Mouse (Mus musculus): ENCODE data around the gene Prc1. TPM values are rescaled to one million over a fixed set of nuclear protein-coding genes. Genes with fewer than 3 reads are reported as not detected.
"Not testable (repeated sequence)": the region's sequence is repeated elsewhere in the genome, so short reads cannot be mapped to it uniquely, and the experiment has no call there.

The Prc1 gene
- total RNA-seq, 2 experiments from 2014 or later, result 75.1 to 138 TPM

DNA sequence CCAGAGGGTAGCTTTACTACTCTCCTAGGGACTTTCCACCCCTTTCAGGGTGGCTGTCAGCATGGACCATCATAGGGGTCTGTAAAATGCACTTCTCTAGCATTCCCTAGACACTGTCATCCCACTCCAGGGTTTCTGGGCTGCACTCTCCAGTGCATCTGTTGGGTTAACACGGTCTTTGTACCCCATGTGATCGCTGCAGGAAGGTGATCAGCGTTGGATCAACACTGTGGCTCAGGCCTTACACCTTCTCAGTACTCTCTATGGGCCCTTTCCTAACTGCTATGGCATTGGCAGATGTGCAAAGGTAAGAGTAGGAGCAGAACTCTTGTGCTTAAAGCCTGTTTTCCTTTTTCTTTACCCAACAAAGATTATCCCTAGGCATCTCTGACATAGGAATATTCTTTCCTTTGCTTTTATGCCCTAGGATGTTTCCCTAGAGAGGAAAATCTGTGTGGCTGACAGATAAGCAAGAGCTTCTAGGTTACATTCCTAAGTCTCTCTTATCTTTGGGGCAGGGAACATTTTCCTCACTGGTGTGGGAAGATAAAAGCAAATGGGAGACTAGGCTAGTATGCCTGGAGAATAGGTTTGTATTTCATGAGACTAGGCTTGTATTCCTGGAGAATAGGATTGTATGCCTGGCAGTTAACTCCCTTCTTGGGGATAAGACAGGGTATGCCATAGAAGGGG lies 10.9 kb upstream of the Prc1 start:
- ATAC-seq (replicated peaks; ENCODE audit: low FRiP score, low TSS enrichment, poor library complexity, severe bottlenecking), result no peak

DNA sequence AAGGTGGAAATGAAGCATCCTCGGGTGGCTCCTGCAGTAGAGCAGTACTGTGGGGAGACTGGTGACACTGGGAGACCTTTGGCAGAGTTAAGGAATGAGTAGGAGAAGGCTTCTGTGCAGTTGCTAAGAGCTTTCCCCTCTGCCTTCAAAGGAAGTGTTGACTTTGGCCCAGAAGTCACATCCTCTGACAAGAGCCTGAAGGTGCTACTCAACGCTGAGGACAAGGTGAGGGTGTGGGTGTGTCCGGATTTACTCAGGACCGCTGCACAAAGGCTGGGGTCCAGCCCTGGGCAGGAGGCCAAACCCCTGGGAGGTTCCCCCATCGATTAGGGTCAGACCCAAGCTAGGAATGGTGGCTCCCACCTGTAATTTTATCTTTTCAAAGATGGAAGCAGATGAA lies 9.9 kb upstream of the Prc1 start:
- ATAC-seq (replicated peaks; ENCODE audit: low FRiP score, low TSS enrichment, poor library complexity, severe bottlenecking), result no peak

DNA sequence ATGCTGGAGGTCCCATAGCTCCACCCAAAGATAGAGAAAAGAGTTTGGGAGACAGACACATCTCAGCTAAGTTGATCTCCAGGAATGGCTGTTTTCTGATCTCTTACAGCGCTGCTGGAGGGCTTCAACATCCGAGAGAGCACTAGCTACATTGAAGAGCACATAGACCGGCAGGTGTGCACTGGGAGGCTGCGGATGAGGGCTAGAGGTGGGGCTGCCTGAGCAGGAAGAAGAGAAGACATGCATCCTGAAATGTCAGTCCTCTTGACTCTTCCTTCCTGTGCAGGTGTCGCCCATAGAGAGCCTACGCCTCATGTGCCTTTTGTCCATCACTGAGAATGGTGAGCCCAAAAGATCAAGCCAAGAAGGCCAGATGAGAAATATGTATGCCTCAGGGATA lies 8.5 kb upstream of the Prc1 start:
- ATAC-seq (replicated peaks; ENCODE audit: low FRiP score, low TSS enrichment, poor library complexity, severe bottlenecking), result no peak

DNA sequence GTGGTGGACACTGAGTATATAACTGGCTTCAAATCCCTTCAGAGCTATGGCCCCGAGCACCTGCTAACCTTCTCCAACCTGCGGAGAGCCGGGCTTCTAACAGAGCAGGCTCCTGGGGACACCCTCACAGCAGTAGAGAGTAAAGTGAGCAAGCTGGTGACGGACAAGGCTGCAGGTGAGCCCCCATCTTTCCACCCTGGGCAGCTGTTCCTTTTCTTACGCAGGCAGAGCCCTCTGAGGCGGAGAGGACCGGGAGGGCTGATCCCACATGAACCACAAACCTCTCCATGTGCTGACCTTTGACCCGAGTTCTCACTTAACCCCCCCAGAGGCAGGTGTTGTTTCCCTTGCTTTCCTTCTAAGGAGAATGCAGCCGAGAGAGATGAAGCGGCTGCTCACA lies 6.5 kb upstream of the Prc1 start:
- ATAC-seq (replicated peaks; ENCODE audit: low FRiP score, low TSS enrichment, poor library complexity, severe bottlenecking), result no peak

DNA sequence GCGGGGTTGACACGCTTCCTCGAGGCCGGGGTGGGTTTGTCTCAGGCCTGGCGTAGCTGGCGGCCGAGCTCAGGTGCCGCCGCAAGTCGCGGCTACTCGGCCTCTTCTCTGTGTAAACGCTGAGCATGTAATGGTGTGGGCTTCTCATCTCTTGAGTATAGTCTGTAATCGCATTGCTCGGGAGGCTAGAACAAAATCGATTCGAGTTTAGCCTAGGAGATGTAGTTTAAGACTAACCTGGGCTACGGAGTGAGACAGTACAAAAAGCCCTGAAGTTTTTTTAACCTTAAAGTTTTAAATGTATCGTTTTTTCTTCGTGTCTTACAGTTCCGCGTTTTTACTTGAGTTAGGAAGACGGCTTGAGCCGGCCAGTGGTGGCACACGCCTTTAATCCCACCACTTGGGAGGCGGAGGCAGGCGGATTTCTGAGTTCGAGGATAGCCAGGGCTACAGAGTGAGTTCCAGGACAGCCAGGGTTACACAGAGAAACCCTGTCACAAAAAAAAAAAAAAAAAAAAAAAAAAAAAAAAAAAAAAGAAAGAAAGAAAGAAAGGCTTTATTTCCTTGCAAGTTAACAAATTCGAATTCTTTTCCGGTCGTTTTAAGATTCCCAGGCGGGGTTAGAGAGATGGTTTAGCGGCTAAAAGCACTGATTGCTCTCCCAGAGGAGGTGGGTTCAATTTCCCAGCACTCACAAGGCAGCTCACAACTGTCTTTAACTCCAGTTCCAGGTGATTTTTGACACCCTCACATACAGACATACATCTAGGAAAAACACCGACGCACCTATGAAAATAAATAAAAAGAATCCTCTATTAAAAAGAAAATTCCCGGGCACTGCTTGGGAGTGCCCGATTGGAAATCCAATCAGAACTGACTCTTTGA lies 756 bp downstream of the Prc1 start:
- no peak for ATAC-seq (replicated peaks; ENCODE audit: low FRiP score, low TSS enrichment, poor library complexity, severe bottlenecking)

DNA sequence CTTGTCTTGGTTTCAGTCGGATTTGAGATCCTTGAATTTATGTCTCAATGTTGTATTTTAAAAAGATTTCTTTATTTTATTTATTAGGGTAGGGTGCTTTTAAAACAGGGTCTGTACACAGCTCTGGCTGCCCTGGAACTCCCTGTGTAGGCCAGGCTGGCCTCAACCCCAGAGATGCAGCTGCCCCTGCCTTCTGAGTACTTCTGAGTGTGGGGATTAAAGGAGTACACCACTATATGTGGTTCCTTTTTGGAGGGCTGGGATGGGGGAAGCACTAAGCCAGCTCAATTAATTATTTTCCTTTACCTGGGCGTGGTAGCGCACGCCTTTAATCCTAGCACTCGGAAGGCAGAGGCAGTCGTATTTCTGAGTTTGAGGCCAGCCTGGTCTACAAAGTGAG lies 2.2 kb downstream of the Prc1 start:
- no peak for ATAC-seq (replicated peaks; ENCODE audit: low FRiP score, low TSS enrichment, poor library complexity, severe bottlenecking)

DNA sequence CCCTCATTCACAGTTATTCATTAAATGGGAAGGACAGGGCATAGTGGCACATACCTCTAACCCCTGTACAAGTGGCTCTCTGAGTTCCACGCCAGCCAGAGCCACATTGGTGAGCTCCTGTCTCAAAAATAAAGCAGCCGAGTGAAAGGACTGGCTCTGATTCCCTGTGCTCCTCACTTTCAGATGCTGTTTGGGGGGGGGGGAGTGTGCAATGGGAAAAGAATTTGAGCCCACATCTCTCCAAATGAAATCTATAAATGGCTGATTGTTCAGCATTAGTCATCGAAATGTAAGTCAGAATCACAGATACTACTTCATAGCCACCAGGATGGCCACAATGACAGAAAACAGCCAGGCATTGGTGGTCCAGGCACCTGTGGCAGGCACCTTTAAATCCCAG lies 2.8 kb downstream of the Prc1 start:
- no peak for ATAC-seq (replicated peaks; ENCODE audit: low FRiP score, low TSS enrichment, poor library complexity, severe bottlenecking)

DNA sequence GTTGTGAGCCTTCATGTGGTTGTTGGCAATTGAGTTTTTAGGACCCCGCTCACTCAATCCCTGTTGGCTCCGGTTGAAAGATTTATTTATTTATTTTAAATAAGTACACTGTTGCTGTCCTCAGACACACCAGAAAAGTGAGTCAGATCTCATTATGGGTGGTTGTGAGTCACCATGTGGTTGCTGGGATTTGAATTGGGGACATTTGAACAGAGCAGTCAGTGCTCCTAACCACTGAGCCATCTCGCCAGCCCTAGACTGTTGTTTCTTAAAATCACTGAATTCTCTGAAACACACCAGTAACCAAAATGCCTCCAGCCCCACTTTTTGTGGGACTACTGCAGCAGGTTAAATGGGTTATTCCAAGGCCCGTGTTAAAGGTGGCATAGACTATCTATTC lies 4.5 kb downstream of the Prc1 start:
- no peak for ATAC-seq (replicated peaks; ENCODE audit: low FRiP score, low TSS enrichment, poor library complexity, severe bottlenecking)

DNA sequence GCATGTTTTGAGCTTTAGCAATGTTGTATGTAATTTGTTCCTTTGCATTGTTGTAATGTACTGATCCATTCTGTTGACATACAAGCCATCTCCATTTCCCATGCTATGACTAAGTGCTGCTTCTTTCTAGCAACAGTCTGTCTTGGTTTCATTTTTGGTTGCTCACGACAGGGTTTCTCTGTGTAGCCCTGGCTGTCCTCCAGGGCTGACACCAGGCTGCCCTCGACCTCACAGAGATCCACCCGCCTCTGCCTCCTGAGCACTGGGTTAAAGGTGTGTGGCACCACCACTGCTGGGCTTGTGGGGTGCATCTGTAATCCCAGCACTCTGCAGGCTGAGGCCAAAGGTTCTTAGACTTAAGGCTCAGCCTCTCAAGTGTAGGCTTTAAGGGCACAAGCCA lies 5.3 kb downstream of the Prc1 start:
- no peak for ATAC-seq (replicated peaks; ENCODE audit: low FRiP score, low TSS enrichment, poor library complexity, severe bottlenecking)

DNA sequence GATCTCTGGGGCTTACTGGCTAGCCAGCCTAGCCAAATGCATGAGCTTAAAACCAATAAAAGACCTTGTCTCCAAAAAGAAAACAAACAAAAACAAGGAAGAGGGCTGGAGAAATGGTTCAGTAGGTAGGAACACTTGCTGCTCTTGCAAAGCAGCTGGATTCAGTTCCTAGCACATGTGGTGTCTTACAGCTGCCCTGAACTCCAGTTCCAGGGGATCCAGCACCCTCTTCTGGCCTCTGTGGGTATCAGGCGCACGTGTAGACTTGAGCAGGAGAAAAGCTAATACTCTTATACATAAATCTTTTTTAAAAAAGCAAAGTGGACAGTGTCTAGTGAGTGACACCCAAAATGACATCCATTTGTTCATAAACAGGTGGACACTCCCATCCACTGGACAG lies 7.3 kb downstream of the Prc1 start:
- ATAC-seq (replicated peaks; ENCODE audit: low FRiP score, low TSS enrichment, poor library complexity, severe bottlenecking), result no peak

DNA sequence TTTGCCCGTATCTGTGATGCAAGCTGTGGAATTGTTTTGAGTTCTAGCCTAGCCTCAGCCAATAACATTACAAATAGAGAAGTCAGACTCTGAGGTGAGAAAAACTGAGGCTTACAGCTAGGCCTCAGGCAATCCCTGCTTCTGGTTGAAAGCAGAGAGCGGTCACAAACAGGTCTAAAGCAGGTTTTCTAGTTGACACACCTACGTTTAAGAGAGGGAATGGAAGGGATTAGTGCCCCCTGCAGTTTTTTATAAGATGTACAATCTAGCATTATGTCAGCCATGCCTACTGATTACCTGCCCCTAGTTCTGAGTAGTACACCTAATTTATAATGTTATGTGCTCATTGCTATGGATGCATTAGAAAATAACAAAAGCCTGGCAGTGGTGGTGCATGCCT lies 13.5 kb downstream of the Prc1 start:
- ATAC-seq (replicated peaks; ENCODE audit: low FRiP score, low TSS enrichment, poor library complexity, severe bottlenecking), result no peak

DNA sequence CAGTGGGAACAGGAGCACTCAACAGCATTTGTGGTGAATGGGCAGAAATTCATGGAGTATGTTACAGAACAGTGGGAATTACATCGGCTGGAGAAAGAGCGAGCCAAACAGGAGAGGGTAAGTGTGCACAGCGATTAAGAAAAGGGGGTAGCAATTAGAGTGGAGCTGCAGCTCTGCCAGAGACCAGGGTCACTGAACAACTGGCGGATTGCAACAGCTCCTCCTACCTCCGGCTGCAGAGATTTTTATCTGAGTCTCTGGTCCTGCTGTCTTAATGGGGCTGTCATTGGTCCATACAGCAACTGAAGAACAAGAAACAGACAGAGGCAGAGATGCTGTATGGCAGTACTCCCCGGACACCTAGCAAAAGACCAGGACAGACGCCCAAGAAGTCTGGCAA lies 16.5 kb downstream of the Prc1 start:
- no peak for ATAC-seq (replicated peaks; ENCODE audit: low FRiP score, low TSS enrichment, poor library complexity, severe bottlenecking)

DNA sequence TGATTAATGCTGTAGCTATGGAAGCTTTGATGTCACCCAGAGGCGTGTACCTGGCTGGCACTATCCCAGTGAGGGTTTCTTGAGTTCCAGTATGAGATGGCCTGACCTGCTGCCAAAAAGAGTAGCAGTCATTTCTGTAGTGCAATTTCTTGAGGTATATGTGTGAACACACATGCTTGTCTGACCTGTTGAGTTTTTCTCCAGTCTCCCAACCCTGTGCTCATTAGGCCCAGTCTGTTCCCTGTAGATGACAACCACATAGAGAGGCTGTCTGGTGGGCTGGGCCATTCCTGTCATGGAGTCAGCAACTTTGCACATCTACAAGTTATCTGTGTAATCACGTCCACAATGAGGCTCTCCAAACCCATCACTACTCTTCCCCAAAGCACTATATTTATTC lies 21.5 kb downstream of the Prc1 start:
- ATAC-seq (replicated peaks; ENCODE audit: low FRiP score, low TSS enrichment, poor library complexity, severe bottlenecking), result no peak

DNA sequence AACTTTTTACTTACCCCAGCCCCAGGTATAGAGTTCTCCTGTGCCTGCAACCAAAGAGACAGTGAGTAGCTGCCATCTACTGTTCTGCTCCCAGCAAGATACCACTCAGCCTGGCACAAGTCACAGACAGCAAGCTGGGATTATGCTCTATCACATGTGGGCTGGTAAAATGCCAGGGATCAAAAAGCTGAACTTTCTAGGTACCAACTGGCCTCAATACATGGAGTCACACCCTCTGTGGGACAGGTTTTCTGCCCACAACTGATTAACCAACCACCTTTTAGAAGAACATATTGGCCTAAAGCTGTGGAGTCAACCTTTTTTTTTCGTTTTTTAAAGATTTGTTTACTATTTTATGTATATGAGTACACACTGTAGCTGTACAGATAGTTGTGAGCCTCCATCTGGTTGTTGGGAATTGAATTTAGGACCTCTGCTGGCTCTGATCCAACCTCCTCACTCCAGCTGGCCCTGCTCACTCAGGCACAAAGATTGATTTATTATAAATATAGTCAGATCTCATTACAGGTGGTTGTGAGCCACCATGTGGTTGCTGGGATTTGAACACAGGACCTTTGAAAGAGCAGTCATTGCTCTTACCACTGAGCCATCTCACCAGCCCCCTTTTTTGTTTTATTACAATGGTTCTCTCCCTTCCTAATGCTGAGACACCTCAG lies 23.3 kb downstream of the Prc1 start:
- ATAC-seq (replicated peaks; ENCODE audit: low FRiP score, low TSS enrichment, poor library complexity, severe bottlenecking), result peak; percentile 51

DNA sequence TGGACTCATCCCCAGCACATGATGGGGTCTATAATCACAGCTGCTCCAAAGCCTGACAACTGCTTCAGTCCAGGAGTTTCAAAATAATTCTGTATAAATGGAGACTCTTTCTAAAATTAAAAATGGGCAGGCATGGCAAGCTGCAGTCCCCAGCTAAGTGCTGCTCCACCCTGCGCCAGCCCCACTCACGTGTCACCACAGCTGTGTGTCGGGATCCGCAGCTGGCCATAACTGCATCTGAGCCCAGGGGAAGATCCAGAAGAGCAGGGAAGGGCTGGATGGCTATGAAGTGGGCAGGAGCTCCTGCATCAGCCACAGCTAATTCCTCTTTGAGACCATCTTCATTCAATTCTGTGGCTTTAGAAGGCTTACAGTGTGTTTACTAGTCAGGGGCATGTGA lies 24.4 kb downstream of the Prc1 start:
- ATAC-seq (replicated peaks; ENCODE audit: low FRiP score, low TSS enrichment, poor library complexity, severe bottlenecking), result no peak

DNA sequence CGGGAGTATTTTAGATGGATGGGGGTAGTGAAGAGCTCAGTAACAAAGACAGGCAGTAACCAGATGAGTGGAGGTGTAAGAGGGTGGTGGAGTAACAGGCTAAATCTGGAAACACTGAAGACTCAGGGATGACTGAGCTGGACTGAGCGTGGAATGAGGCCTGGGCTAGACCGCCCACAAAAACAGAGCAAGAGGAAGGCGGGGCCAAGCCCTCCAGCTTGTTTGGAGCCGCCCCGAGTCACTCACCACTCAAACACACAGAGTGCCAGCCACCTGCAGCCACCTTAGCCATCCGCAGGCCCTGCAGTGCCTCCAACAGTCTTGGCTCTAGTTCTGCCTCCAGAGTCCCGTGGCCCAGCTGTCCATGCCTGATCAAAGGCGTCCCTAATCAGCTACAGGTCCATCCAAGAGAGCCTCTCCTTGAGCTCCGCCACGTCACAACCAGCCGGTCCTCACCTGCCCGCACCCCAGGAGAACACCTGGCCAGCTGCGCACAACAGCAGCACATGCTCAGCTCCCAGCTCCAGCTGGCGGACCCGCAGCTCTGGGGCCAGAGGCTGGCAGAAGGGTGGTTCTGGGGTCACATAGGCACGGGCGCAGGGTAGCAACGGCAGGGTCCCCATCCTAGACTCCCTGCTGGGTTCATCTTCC lies 25.7 kb downstream of the Prc1 start:
- no peak for ATAC-seq (replicated peaks; ENCODE audit: low FRiP score, low TSS enrichment, poor library complexity, severe bottlenecking)

DNA sequence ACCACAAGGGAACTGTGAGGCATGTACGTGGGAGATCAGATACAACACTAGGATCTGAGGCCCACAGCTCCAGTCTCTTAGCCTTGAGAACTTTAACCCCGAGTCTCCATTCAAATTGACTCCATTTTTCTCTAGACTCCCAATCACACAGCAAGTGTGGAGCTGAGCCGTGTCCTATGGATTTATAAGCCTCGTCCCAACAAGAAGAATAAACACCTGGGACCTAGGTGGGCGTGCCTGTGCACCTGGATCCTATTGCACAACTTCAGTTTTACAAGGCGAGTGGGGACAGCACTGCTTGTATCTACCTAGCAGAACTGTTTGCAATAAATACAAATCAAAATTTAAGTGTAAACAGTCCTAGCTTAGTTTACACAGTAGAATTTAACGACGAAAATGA lies 29.1 kb downstream of the Prc1 start:
- no peak for ATAC-seq (replicated peaks; ENCODE audit: low FRiP score, low TSS enrichment, poor library complexity, severe bottlenecking)

DNA sequence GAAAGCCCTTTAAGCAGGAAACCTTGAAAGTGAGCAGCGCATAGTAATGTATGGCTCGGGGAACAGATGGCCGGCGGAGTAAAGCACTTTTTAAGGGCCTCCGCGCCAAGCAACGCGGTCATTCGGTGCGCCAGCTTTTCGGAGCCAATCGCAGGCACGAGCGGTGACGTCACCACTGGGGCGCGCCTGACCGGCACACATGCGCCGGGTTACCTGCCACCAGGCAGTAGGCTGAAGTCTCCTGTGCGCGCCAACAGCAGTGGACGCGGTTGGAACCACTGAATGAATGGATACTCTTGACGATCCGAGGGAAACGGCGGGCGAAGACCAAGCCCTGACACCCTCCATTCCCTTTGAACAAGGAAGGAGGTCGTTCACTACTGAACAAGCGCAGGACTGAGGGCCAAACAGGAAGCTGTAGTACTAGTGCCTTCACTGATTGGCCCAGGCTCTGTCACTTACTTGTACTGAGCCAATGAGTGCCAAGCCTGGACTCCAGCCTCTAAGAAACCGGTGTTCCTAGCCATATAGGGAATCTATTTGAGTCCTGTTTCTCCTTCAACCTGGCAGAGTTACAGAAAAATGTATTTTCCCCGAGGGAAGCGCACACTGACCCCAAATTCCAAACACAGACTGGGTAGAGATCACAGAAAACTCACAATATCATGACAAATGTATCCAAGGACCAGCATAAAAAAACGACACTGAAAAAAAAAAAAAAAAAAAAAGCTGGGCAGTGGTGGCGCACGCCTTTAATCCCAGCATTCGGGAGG lies 30.0 kb downstream of the Prc1 start, which contains the start of gene Rccd1:
Rccd1 (minus strand) TSS at position 412 of the 773 bp plus-strand sequence.
- ATAC-seq (replicated peaks; ENCODE audit: low FRiP score, low TSS enrichment, poor library complexity, severe bottlenecking), result peak; percentile 93

DNA sequence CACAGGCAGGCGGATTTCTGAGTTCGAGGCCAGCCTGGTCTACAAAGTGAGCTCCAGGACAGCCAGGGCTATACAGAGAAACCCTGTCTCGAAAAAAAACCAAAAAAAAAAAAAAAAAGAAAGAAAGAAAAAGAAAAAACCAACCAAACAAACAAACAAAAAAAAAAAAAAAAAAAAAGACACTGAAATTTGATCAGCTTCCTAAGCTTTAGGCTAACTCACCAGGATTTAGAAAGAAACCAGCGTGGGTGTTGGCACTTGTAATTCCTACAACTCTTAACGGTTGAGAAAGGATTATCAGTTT lies 30.5 kb downstream of the Prc1 start:
- ATAC-seq (replicated peaks; ENCODE audit: low FRiP score, low TSS enrichment, poor library complexity, severe bottlenecking), result not testable (repeated sequence)
